Mouse (Mus musculus): ENCODE measurements around the gene Haghl. TPM values are rescaled to one million over a fixed set of nuclear protein-coding genes. Genes with fewer than 3 reads are reported as not detected.
"Not testable (repeated sequence)": the region's sequence is repeated elsewhere in the genome, so short reads cannot be mapped to it uniquely, and the experiment has no call there.

Haghl gene
- polyA plus RNA-seq, 1 experiment from 2014 or later, result 37.5 TPM

DNA sequence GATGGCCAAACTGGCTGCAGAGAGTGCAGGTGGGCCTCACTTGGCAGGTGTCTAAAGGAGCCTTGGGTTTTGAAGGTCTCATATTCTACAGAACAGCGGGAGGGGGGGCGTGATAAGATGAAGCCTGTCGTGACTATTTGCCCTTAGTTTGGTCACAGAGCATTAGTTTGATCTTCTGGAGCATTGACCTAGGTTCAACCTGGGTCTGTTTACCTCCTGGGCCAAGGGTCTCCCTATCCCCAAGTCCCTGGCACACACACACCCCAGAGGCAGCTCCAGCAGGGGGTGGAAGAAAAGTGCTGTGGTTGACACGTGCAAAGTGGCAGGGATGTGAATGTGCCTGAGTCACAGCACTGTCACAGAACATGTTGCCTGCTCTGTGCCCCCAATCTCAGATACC lies 25.4 kb upstream of the Haghl start:
- Histone ChIP-seq H3K4me1 (replicated peaks; ENCODE audit: control insufficient read depth, insufficient read depth) (no peaks in the 10 kb centered on the region), H3K36me3 (ENCODE audit: control insufficient read depth, insufficient read depth, low read length) (no peaks in the 10 kb centered on the region), H3K9ac (ENCODE audit: low read length) (no peak overlapping the region), H3K4me3 (ENCODE audit: low read depth, low read length) (no peak overlapping the region), H3K4me2 (replicated peaks; ENCODE audit: low read depth) (no peak overlapping the region), H3K27ac (replicated peaks) (no peak overlapping the region), H3K9me3 (ENCODE audit: control insufficient read depth, low read length) (no peaks in the 10 kb centered on the region), H3K27me3 (ENCODE audit: control insufficient read depth, insufficient read depth, low read length) (0 out of 2 replicates have a peak, but pooled peaks cover 2% of the 10 kb centered on the region)
- 64% methylated on average over 4 of the region's 4 CpGs for WGBS
- DNase-seq (ENCODE audit: low spot score) (no peak), ATAC-seq (ENCODE audit: low FRiP score, low TSS enrichment) (no peak)
- TF ChIP-seq CTCF (IDR thresholded peaks at IDR 0.05; ENCODE audit: low read depth), result no peak
- no peak for TF ChIP-seq EP300 (optimal IDR thresholded peaks at IDR 0.05)

DNA sequence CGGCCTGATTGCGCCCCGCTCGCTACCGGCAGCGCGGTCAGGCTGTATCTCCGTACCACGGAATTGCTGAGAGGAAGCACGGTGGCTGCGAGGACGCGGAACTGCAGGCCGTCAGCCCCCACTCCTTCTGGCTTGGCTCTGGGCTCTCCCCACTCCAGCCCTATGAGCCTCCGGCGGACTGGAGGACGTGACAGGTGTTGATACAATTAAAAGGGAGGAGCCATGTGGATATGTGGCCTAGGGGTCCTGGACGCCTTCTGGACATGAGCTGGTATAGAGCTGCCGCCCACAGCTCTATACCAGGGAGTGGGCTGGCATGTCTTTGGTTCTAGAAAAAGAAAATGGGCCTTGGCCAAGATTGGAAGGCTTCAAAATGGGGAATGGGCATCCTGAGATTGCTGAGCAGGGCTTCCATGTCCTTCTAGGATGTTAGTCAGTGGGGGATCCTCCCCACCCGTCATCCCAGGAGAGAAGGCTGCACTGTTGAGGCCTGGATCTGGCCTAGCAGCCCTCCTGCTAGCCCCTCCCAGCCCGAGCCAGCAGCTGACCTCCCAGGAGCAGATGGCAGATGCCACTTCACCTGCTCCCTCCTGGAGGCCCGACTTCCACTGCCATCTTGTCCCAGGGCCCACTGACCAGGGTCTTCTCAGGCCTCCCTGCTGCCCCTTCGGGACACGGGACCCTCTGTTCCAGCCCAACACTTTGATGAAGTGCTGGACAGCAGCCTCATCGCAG lies 24.3 kb upstream of the Haghl start:
- Histone ChIP-seq H3K4me2 (replicated peaks; ENCODE audit: low read depth) (peak overlapping the region; percentile 84), H3K9me3 (ENCODE audit: control insufficient read depth, low read length) (no peaks in the 10 kb centered on the region), H3K27ac (replicated peaks) (no peak overlapping the region), H3K9ac (ENCODE audit: low read length) (peak overlapping the region; percentile 53), H3K4me1 (replicated peaks; ENCODE audit: control insufficient read depth, insufficient read depth) (no peaks in the 10 kb centered on the region), H3K4me3 (ENCODE audit: low read depth, low read length) (peak overlapping the region; percentile 52), H3K27me3 (ENCODE audit: control insufficient read depth, insufficient read depth, low read length) (0 out of 2 replicates have a peak, but pooled peaks cover 2% of the 10 kb centered on the region), H3K36me3 (ENCODE audit: control insufficient read depth, insufficient read depth, low read length) (no peaks in the 10 kb centered on the region)
- WGBS, result 11% methylated on average over 24 of the region's 25 CpGs
- TF ChIP-seq CTCF (IDR thresholded peaks at IDR 0.05; ENCODE audit: low read depth), result no peak
- TF ChIP-seq EP300 (optimal IDR thresholded peaks at IDR 0.05), result no peak
- ATAC-seq (ENCODE audit: low FRiP score, low TSS enrichment) (peak; percentile 47; the same call in 1 of the 2 replicates), DNase-seq (ENCODE audit: low spot score) (peak; percentile 22)

DNA sequence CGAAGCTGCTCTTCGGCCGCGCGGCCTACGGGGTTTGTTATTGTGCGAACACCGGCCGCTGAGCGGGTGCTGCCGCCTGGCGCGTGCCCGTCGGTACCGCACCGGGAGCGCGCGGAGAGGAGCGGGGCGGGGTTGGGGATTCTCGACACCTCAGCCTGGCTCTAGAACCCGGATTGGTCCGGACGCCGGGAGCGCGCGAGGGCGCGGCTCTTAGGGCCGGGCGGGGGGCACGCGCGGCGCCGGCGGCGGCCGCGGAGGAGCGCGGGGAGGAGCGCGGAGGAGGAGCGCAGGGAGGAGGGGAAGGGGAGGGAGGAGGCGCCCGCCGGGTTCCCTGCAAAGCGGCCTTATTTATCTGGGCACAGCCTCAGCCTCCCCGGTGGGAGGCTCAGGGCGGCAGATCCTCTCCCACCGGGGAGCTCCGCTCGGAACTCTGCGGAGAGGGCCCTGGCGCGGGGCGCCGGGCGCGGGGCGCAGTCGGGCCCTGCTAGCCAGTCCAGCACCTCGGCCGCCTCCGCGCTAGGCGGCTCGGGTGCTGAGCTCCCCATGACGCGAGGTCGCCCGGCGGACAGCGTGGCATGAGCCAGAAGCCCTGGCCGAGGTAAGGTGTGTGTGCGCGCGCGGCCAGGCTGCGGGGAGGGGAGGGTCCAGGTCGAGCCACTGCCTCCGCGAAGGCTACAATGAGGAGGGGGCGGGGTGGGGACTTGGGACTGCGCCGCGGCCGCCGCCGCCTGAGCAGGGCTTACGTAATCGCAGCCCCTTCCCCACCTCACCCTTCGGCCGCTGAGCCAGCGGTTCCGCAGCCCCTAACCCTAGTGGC lies 23.5 kb upstream of the Haghl start, which contains the start of gene Fbxl16:
Gene Fbxl16 (plus strand): TSS at position 297 of the 817 bp plus-strand sequence.
- Histone ChIP-seq H3K4me3 (ENCODE audit: low read depth, low read length) (peak within 1 kb of the TSS; percentile 52), H3K27me3 (ENCODE audit: control insufficient read depth, insufficient read depth, low read length) (0 out of 2 replicates have a peak, but pooled peaks cover 2% of the 10 kb centered on the region), H3K4me2 (replicated peaks; ENCODE audit: low read depth) (peak within 1 kb of the TSS; percentile 84), H3K4me1 (replicated peaks; ENCODE audit: control insufficient read depth, insufficient read depth) (no peaks in the 10 kb centered on the region), H3K9ac (ENCODE audit: low read length) (peak within 1 kb of the TSS; percentile 53), H3K9me3 (ENCODE audit: control insufficient read depth, low read length) (no peaks in the 10 kb centered on the region), H3K27ac (replicated peaks) (no peak within 1 kb of the TSS), H3K36me3 (ENCODE audit: control insufficient read depth, insufficient read depth, low read length) (no peaks in the 10 kb centered on the region)
- peak; percentile 73 for DNase-seq (ENCODE audit: low spot score)
- peak; percentile 60 for TF ChIP-seq CTCF (IDR thresholded peaks at IDR 0.05; ENCODE audit: low read depth)
- TF ChIP-seq EP300 (optimal IDR thresholded peaks at IDR 0.05), result no peak
- WGBS, result under 1% methylated on average over 67 of the region's 100 CpGs
- ATAC-seq (ENCODE audit: low FRiP score, low TSS enrichment), result peak; percentile 69

GRCm38 (mm10) chr17:25808028-25808427 lies 22.6 kb upstream of the Haghl start:
- ATAC-seq (ENCODE audit: low FRiP score, low TSS enrichment), result no peak
- peak overlapping the region; percentile 84 for H3K4me2 ChIP-seq (replicated peaks; ENCODE audit: low read depth)

GRCm38 (mm10) chr17:25807452-25807851 lies 22.0 kb upstream of the Haghl start:
- WGBS, result 0% methylated on average over 1 of the region's 2 CpGs
- H3K4me3 ChIP-seq (ENCODE audit: low read depth, low read length); ATAC-seq (ENCODE audit: low FRiP score, low TSS enrichment); H3K4me2 ChIP-seq (replicated peaks; ENCODE audit: low read depth); H3K36me3 ChIP-seq (ENCODE audit: control insufficient read depth, insufficient read depth, low read length); H3K9me3 ChIP-seq (ENCODE audit: control insufficient read depth, low read length); H3K27me3 ChIP-seq (ENCODE audit: control insufficient read depth, insufficient read depth, low read length); H3K9ac ChIP-seq (ENCODE audit: low read length); H3K4me1 ChIP-seq (replicated peaks; ENCODE audit: control insufficient read depth, insufficient read depth); DNase-seq (ENCODE audit: low spot score); H3K27ac ChIP-seq (replicated peaks): not testable (repeated sequence)
- peak; percentile 22; the same call in 1 of the 2 replicates for TF ChIP-seq CTCF (IDR thresholded peaks at IDR 0.05; ENCODE audit: low read depth)

More at GRCm38 (mm10) chr17:25808028-25808427, 22.6 kb upstream of the Haghl start:
- H3K9me3 ChIP-seq (ENCODE audit: control insufficient read depth, low read length), result no peaks in the 10 kb centered on the region
- no peak overlapping the region for H3K27ac ChIP-seq (replicated peaks)
- no peak for DNase-seq (ENCODE audit: low spot score)
- H3K9ac ChIP-seq (ENCODE audit: low read length), result no peak overlapping the region
- no peak for TF ChIP-seq EP300 (optimal IDR thresholded peaks at IDR 0.05)
- TF ChIP-seq CTCF (IDR thresholded peaks at IDR 0.05; ENCODE audit: low read depth), result no peak
- H3K36me3 ChIP-seq (ENCODE audit: control insufficient read depth, insufficient read depth, low read length), result no peaks in the 10 kb centered on the region
- no peaks in the 10 kb centered on the region for H3K4me1 ChIP-seq (replicated peaks; ENCODE audit: control insufficient read depth, insufficient read depth)
- WGBS, result 35% methylated on average over 5 of the region's 5 CpGs
- 0 out of 2 replicates have a peak, but pooled peaks cover 2% of the 10 kb centered on the region for H3K27me3 ChIP-seq (ENCODE audit: control insufficient read depth, insufficient read depth, low read length)
- no peak overlapping the region for H3K4me3 ChIP-seq (ENCODE audit: low read depth, low read length)
